Mouse (Mus musculus) frontal cortex, postnatal 14 days (tissue): ENCODE data around the gene Acpp.

ENCODE experiments used
- DNase-seq, 2 experiments: peaks; one replicate each; pipeline ENCODE4 v3.0.0; 2022; ENCODE audit warnings: low spot score in 2 of 2

The Acpp gene

GRCm38 (mm10) chr9:104305333-104306111, 32.0 kb downstream of the Acpp start:
- DNase-seq = no peak

DNA sequence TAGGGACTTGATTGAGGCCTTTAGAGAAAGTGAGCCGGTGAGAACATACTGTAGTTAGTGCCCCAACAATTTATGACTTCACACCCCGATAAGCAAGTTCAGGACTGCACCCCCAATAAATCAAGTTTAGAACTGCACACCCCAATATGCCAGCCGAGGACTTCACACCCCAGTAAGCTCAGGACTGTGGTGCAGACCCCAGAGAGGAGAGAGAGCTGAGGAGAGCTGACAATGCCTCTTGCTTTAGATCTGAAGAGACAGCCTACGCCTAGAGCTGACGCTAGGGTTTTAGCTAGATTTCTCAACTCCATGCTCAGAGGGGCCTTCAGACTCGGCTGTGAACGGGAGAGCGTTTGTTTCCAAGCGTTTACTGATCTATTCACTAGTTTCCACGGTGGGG, 32.7 kb downstream of the Acpp start:
- DNase-seq = no peak

DNA sequence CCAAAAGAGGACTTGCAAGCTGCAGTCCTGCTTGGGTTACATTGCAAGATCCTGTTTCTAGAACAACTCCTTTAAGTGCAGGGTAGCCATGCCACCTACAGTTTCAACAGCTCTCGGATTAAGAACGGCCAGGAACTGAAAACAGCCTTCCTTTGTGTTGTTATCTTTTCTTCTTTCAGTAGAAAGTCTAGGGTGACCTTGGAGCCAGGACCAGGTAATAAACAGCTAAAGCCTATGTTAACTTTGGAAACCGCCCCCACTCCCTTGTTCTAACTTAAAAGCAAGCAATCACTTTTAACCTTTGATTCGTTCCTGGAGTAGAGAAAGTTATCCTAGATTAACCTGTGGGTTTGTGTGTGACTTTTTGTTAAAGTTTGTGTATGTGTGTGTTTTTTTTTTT, 33.2 kb downstream of the Acpp start:
- DNase-seq = no peak

DNA sequence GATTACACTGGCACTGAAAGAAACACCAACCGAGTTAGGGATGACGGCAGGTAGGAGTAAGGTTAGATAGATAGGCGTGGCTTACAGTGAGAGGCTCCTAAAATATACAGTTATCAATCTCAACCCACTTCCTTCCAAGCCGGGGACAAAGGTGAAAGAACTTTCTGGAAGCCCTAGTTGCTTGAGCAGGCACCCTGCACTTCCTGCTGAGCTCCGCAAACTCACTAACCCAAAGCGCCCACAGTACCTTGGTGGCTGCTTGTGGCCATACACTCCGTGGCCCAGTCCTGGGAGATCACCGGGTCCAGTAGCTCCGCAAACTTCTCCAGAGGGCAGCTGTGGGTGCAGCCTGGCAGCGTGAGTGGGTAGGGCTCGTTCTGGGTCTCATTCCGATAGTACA, 37.0 kb downstream of the Acpp start:
- no peak for DNase-seq

GRCm38 (mm10) chr9:104297041-104297440, 40.5 kb downstream of the Acpp start:
- no peak for DNase-seq

DNA sequence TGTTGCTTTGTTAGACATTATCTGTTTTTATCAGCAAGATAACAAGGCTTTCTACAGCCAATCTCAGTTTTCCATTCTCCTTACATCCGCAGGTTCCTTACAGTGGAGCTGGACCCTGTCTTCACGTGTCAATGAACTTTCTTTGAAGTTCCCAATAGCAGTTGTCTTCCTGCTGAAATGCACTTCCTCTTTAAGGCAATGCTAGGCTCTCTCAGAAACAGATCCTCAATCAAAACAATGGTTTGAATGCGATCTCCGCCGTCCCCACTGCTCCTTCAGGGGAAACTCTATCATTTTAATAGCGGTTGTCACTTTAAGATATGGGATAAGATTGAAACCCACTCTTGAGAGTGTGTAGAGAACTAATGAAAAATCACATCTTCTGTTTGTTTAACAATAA, 52.6 kb downstream of the Acpp start:
- DNase-seq = no peak

DNA sequence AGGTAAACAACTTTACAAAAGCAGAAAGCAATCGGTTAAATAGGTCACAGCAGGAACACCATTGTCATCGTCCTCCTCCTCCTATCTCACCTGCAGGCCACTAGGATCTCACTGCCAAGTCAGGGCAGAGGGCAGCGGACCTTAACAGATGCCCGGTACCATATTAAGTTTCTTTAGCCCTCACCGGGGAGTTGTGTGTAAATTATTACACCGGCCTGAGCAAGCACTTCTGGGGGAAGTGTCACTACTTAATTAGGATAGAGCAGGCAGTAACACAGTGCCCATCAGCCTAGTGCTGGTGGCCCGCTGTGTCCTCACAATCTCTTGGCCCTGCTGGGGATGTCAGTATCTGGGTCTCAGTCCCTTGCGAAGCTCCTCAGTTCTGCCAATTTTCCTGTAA, 55.0 kb downstream of the Acpp start:
- DNase-seq = no peak

- no peak for DNase-seq
These were observed 55.8 kb downstream of the Acpp start for GRCm38 (mm10) chr9:104281737-104282136.

DNA sequence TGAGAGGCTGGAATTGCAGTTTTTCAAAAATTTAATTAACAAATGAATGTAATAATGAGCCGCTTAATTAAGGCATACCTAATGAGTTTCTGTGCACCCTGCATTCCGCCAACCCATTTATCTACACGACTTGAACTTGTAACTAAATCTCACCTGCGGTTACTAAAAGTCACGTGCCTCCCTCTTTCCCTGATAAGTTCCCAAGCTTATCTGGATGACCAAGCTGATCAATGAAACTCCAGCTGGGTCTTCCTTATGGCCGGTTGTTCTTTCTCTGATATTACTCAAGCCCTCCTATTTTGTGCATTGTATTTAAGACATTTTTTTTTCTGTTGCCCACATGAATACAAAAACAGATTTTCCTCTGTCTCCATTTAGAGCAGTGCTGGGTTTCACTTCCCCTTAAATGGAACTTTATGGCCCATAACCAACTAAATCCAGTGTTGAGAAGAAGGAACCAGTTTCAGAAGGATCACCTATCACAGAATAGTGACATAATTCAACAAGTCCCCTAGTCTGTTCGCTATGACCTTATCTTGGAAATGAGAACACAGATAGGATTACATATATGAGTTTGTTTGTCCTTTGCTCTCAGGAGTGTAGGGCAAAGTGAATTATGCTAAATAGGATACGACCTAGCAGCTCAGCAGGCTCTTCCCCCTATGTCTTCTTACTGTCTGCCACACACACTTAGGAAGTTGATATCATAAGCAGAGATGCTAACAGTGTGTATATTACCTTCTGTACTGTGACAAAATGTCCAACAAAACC, 56.6 kb downstream of the Acpp start:
- DNase-seq = no peak

DNA sequence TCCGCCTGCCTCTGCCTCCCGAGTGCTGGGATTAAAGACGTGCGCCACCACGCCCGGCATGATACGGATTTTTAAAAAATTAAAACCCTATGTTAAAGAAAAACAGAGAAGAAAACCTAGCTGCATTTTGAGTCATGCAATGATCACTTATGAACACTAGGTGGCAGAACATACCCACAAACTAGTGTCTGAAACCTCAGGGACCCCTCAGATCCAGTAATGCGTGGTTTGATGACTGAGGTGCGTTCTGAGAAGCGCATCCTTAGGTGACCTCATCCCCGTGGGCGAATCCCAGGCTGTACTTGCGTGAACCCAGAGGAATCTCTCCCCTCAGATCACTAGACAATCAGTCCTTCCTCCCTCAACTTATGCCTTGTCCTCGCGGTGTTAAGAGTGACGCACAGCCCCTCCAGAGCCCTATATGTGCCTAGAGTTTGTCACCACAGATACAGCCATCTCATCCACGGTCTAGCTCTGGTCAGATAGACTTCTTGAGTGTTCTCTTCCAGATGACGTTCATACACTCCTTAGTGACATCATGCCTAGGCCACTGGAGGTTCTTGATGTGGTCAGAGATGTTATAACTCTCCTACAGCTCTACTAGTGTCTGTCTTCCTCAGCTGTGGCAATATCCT, 59.9 kb downstream of the Acpp start:
- DNase-seq = peak; percentile 26 to 39

- no peak for DNase-seq
These were observed 62.3 kb downstream of the Acpp start for GRCm38 (mm10) chr9:104275084-104275785.

- DNase-seq = no peak
These were observed 65.5 kb downstream of the Acpp start for GRCm38 (mm10) chr9:104272057-104272456.

DNA sequence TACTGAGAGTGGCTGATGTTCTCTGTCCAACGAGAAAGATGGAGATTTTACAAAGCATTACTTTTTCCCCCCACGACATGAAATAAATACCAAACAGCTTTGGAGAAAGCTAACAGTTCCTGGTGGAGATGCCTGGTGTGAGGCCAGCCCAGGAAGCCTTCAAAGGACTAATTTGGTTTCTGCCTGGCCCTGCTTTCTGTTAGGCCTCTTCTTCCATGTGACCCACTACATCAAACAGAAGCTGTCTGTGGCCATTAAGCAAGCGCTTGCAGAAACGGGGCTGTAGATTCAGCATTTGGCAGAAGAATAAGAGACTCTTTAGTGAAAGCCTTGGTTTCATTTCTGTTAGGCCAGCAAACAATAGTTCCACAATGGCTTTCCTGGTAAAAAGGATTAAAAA, 65.9 kb downstream of the Acpp start:
- no peak for DNase-seq

GRCm38 (mm10) chr9:104269944-104270343, 67.6 kb downstream of the Acpp start:
- no peak for DNase-seq

GRCm38 (mm10) chr9:104269349-104269871, 68.1 kb downstream of the Acpp start:
- DNase-seq = no peak

GRCm38 (mm10) chr9:104264567-104264966, 73.0 kb downstream of the Acpp start:
- no peak for DNase-seq

GRCm38 (mm10) chr9:104262823-104263352, 74.7 kb downstream of the Acpp start, which contains the start of gene Dnajc13:
Gene Dnajc13 (minus strand): TSS chr9:104262930.
- DNase-seq = peak; percentile 96 to 97

DNA sequence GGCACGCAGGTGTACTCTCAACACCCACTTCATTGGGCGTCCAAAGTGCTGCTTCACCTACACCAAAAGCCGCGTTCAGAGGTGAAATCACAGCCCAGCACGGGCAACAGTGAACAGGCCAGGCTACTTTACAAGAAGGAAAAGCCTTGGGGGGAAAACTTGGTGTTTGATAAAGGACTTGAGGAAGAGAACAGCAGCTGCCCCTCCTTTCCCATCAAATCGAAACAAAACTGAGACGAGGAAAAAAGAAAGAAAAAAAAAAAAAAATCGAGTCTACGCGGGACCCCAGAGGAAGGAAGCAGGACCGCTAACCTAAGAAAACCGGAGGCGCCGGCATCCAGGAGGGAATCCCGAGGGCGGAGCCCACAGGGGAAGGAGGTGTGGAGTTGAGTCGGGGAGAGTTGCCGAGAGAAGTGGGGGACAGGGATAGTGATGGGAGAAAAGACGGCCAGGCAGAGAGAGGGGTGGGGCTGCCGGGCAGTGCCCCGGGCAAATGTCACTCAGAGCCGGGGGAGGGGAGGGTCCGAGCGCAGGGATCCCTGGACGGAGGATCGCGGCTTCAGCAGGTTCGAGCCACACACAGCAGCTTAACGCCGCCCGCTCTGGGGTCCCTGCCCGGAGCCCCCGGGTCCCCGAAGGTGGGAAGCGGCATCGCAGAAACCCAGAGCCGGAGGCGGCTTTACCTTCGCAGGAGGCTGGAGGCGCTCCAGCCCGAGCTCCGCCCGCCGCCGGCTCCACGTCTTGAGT, 75.4 kb downstream of the Acpp start:
- DNase-seq = no peak

- no peak for DNase-seq
These were observed 77.2 kb downstream of the Acpp start for GRCm38 (mm10) chr9:104260306-104260705.

DNA sequence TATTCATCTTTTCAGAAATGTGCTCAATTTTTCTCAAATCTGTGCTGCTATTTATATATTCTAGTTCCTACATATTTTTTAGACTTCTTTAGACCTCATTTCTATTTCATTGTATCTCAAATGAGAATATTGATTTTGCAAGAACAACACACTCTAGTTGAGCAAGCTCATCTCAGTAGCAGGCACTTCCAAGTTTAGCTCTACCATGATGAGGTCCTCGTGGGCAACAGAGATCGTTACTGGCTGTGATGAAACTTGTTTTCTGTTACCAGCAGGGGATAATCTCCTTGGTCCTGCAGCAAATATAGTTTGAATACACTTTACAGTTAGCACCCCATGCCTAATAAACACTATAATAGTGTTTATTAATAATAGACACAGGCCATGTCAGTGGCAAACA, 81.5 kb downstream of the Acpp start:
- no peak for DNase-seq
